Mouse (Mus musculus): ENCODE results near the gene Htr7.

Htr7 gene

GRCm38 (mm10) chr19:36057231-36057811 is at the start of gene Htr7:
Gene Htr7, minus strand, starts transcription at chr19:36057507.
- DNase-seq, result peak in 1 of 2 experiments; percentile 9

GRCm38 (mm10) chr19:36103909-36104308 is 46.6 kb upstream of the Htr7 start:
- DNase-seq, result no peak

- no peak for DNase-seq
Measured at GRCm38 (mm10) chr19:36098916-36099315, 41.6 kb upstream of the Htr7 start.

DNA sequence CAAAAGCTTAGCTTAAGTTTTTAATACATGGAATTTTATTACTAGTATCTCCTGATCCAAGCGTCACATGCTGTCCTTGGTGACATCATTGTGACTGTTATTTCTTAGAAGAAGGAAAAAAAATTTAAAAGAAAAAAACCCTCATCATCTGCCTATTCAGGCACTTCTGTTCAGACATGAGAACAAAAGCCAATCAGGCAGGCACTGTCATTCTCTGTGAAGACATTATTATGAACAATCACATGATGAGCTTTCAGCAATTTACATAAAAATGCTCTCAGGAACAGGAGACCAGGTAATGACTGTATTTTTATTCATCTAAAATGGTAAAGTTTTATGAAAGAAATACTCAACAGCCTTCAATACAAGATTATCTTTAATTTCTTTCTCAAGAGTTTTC is 41.0 kb upstream of the Htr7 start:
- DNase-seq, result no peak

GRCm38 (mm10) chr19:36097194-36097593 is 39.9 kb upstream of the Htr7 start:
- no peak for DNase-seq

DNA sequence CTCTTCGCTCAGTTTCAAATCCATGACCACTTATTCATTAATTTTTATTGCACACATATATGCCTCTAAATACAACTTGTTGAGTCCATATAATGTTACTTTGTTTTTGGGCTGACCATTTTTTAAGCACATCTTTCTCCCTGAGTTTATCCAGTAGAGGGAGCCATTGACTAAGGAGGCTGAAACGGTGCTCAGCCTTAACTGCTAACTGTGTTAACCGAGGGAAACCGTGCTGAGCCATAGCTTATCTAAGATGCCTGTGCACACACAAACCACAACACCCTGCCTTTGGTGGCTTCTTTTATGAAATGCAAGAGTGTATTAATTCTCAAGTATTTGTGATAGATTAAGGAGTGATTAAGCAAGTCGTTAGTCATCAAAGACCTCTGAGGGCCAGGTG is 33.5 kb upstream of the Htr7 start:
- no peak for DNase-seq

- DNase-seq, result peak; percentile 71 to 74
Measured at GRCm38 (mm10) chr19:36083262-36084225, 26.2 kb upstream of the Htr7 start, which contains the start of gene Rpp30. Gene Rpp30, plus strand, starts transcription at chr19:36083716.

- DNase-seq, result no peak
Measured at GRCm38 (mm10) chr19:36082606-36083261, 25.4 kb upstream of the Htr7 start.

DNA sequence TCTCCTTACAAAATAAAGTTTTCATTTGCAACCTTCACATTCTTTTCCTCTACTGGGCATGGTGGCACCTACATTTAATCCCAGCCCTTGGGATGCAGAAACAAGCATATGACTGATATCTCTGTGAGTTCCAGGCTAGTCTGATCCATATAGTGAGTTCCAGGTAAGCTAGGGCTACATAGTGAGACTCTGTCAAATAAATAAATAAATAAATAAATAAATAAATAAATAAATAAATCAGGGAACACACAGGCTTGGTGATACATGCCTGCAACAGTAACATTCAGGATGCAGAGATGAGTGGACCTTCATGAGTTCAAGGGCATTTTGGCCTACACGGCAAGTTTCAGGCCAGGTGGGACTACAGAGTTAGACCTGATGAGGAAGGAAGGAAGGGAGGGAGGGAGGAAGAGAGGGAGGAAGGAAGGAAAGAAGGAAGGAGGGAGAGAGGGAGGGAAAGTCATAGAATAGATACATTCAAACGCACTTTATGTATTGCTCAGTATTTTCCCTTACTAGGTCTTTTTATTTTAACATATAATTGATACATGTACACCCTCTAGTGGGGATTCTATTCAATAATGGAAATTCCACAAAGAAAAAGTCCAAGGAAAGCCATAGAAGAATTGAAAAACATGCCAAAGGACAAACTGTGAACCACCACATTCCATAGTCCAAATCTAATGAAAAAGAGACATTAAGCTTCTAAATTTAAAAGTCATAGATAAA is 5.7 kb upstream of the Htr7 start:
- no peak for DNase-seq

DNA sequence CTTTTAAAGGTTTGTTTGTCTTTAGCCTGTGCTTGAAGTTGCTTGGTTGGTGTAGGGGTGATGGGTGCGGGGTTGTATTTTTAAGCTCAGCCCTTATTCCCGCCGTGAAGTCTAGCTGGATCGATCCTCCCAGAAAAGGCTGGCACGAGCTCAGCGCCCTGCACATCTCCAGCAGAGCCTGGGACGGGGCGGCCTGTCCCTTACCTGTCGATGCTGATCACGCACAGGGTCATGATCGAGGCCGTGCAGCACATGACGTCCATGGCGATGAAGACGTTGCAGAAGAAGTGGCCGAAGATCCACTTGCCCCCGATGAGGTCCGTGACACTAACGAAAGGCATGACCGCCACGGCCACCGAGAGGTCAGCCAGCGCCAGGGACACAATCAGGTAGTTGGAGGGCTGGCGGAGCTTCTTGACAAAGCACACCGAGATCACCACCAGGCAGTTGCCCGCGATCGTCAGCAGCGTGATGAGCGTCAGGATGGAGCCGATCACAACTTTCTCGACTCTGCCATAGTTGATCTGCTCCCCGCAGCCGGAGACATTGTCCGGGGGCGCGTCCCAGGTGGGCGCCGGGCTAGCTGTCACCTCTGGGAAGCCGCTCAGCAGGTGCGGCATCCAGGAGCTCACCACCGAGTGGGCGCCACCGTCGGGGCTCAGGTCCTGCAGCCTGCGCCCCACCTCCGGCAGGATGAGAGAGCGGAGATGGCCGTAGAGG is 645 bp downstream of the Htr7 start:
- DNase-seq, result no peak

DNA sequence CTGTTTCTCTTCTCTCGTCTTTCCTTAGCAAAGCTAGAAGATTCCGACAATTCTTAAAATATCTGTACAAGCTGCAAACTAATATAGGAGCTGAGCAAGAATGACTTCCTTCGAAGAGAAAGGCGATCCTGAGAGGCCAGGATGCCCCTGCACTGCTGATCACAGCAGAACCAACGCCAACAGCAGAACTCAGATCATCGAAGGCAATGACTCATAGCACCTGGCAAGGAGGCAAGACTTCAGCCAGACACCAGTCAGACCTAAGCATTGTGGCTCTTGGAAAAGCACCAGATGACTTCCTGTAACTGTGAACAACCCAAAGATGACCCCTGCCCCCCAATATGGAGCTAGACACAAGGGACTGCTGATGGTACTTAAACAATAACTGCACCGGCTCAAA is 11.3 kb downstream of the Htr7 start:
- DNase-seq, result no peak

- no peak for DNase-seq
Measured at GRCm38 (mm10) chr19:36014836-36015235, 42.5 kb downstream of the Htr7 start.

GRCm38 (mm10) chr19:36006277-36006676 is 51.0 kb downstream of the Htr7 start:
- peak; percentile 10 to 30 for DNase-seq

DNA sequence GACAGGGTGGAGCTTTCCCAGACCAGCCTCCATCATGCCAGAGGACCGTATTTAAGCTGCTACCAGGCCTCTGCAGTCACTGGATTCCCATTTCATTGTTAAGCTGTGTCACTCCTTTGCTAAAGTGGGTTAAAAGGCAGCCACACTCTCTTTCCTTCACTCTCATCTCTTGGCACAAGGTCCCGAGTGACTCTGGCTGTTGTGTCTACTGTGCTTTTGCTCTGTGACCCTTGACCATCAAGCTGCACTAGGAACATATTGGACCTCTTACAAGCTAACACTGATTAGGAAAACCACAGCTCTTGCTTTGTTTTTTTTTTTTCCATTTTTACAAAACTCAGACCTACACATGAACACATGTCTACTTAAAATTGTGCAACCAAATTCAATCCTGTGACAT is 52.3 kb downstream of the Htr7 start:
- no peak for DNase-seq

GRCm38 (mm10) chr19:36002476-36003445 is 54.5 kb downstream of the Htr7 start:
- no peak for DNase-seq

GRCm38 (mm10) chr19:36001512-36001911 is 55.8 kb downstream of the Htr7 start:
- no peak for DNase-seq

DNA sequence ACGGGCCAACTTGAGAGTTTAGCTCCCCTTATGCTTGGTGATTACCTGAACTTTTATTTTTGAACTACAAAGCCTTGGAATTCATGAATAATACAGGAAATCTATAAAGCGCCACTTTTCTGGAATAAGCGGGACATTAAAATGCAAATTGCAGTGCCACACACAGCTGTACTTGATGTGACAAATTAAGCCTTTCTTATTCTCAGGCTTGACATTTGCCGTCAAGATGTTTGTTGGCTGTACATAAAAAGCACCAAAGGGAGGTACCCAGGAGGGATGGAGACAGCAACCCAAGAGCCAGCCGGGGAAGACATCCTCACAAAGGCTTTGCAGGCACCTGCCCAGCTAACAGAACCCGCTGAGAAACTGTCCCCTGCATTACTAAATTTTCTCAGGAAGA is 56.4 kb downstream of the Htr7 start:
- no peak for DNase-seq

DNA sequence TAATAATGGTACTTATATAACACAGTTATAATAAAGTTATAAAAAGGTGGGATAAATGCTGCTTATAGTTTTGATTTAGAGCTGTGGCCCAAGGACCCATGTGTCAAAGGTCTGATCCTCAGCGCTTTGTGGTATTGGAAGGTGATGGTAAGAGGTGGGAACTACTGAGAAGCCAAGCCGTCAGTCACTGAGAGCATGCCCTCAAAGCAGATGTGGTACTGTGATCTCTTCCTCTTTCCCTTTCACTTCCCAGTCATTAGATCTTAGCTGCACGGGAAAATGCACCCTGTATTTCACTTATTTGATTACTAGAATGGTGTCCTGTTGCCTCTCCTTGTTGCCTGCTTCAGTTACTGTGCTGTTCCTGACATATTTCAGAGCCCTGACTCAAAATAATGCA is 59.9 kb downstream of the Htr7 start:
- DNase-seq, result no peak

- no peak for DNase-seq
Measured at GRCm38 (mm10) chr19:35987461-35987860, 69.8 kb downstream of the Htr7 start.

DNA sequence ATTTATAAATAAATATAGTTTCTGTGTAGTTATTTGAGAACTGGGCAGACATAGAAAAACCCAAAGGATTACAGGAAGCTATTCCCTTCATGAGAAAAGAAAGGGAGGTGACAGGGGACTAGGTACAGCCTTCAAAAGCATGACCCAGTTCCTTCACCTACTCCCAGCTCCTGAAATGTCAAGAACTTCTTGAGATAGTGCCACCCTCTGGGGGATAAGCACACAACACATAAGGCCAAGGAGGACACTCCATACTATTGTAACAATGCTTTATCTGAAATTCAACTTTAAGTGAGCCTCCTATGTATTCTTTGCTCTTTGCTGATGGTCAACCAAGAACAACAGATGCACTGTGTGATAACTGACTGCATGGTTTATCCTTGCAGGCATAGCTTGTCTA is 82.6 kb downstream of the Htr7 start:
- DNase-seq, result no peak

DNA sequence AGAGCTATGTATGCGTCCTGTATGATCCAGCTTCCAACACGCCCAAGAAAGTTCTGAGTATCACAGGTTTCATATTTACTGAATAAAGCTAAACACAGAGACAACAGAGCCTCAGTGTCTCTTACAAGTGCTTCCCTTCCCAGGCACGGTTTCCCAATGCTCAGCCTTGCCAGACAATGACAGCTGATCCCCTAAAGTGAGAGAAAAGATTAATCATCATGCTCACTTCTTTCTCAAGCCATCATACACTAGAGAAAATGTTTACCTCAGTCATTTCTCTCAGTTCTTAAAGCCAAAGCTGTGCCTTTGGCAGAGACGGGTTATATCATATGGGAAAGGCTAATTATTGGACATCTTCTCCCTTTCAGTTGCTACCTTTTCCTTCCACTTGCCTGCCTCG is 99.7 kb downstream of the Htr7 start:
- no peak for DNase-seq
